Mouse (Mus musculus) midbrain, embryonic 15.5 days (tissue): ENCODE measurements around the gene Mybbp1a. TPM values are rescaled to one million over a fixed set of nuclear protein-coding genes. Genes with fewer than 3 reads are reported as not detected.
A peak's percentile ranks its signal among the peaks of the same experiment; 100 is the strongest.
"Not testable (repeated sequence)": the region's sequence is repeated elsewhere in the genome, so short reads cannot be mapped to it uniquely, and the experiment has no call there.

Source experiments
- ATAC-seq: fragments of 200-750 bp; cut with Nextera tagmentation; replicated peaks from 2 replicates; pipeline ENCODE4 v1.8.0; 2017; ENCODE audit warnings: moderate TSS enrichment
- H3K27ac ChIP-seq: fragments of 300-500 bp; sonication (generic); 2 replicates; pipeline ENCODE4 v1.5.1; 2015; ENCODE audit warnings: mild to moderate bottlenecking, inconsistent platforms
- H3K27me3 ChIP-seq: fragments of 300-500 bp; sonication (generic); replicated peaks from 2 replicates; pipeline ENCODE4 v1.6.1; 2015; ENCODE audit warnings: inconsistent platforms
- H3K36me3 ChIP-seq: fragments of 300-500 bp; sonication (generic); replicated peaks from 2 replicates; pipeline ENCODE4 v1.6.1; 2015; ENCODE audit warnings: inconsistent platforms
- H3K4me1 ChIP-seq: fragments of 300-500 bp; sonication (generic); 2 replicates; pipeline ENCODE4 v1.6.1; 2015; ENCODE audit warnings: inconsistent platforms
- H3K4me2 ChIP-seq: fragments of 300-500 bp; sonication (generic); 2 replicates; pipeline ENCODE4 v1.6.1; 2015; ENCODE audit warnings: inconsistent platforms, mild to moderate bottlenecking, moderate library complexity
- H3K4me3 ChIP-seq: fragments of 300-500 bp; sonication (generic); 2 replicates; pipeline ENCODE4 v1.5.1; 2015; ENCODE audit warnings: mild to moderate bottlenecking, inconsistent platforms
- H3K9ac ChIP-seq: fragments of 300-500 bp; sonication (generic); 2 replicates; pipeline ENCODE4 v1.6.1; 2015; ENCODE audit warnings: mild to moderate bottlenecking, inconsistent platforms
- H3K9me3 ChIP-seq: fragments of 300-500 bp; sonication (generic); 2 replicates; pipeline ENCODE4 v1.6.1; 2016; ENCODE audit warnings: inconsistent platforms
- WGBS: fragments of 180-500 bp; shearing (Covaris S2); methylation state at CpG from one replicate; pipeline ENCODE4 v1.1.7; 2015; ENCODE audit warnings: mixed read lengths; 5-methylcytosine and 5-hydroxymethylcytosine counted together
- polyA plus RNA-seq: library from polyadenylated mRNA; unstranded; fragments of >200 nt; fragmentation: Nextera tagmentation; extraction: Ambion mirVana; gene quantifications from 2 replicates; pipeline ENCODE4 v1.2.1, GENCODE M21; 2015

Gene Mybbp1a
- polyA plus RNA-seq, 1 experiment from 2014 or later, result 67.5 TPM

GRCm38 (mm10) chr11:72416666-72417065, 24.5 kb upstream of the Mybbp1a start:
- Histone ChIP-seq H3K4me2 (no peak overlapping the region), H3K27me3 (peaks cover 9% of the 10 kb centered on the region), H3K36me3 (no peaks in the 10 kb centered on the region), H3K9ac (no peak overlapping the region), H3K4me1 (peaks cover 7% of the 10 kb centered on the region), H3K9me3 (no peaks in the 10 kb centered on the region), H3K27ac (no peak overlapping the region), H3K4me3 (no peak overlapping the region)
- 89% methylated on average over 5 of the region's 5 CpGs for WGBS
- ATAC-seq, result no peak

GRCm38 (mm10) chr11:72417376-72417775, 23.8 kb upstream of the Mybbp1a start:
- Histone ChIP-seq H3K27ac (no peak overlapping the region), H3K9ac (no peak overlapping the region), H3K4me1 (peaks cover 4% of the 10 kb centered on the region; the same call in 1 of the 2 replicates), H3K9me3 (no peaks in the 10 kb centered on the region), H3K4me2 (no peak overlapping the region), H3K36me3 (no peaks in the 10 kb centered on the region), H3K27me3 (peaks cover 9% of the 10 kb centered on the region), H3K4me3 (no peak overlapping the region)
- WGBS, result 9% methylated on average over 4 of the region's 4 CpGs
- ATAC-seq, result no peak

GRCm38 (mm10) chr11:72418227-72418626, 22.9 kb upstream of the Mybbp1a start:
- peaks cover 4% of the 10 kb centered on the region; the same call in 1 of the 2 replicates for H3K4me1 ChIP-seq
- H3K9ac ChIP-seq, result no peak overlapping the region
- no peak overlapping the region for H3K27ac ChIP-seq
- no peaks in the 10 kb centered on the region for H3K9me3 ChIP-seq
- no peak for ATAC-seq
- no peak overlapping the region for H3K4me3 ChIP-seq
- H3K36me3 ChIP-seq, result no peaks in the 10 kb centered on the region
- WGBS, result 36% methylated on average over 8 of the region's 8 CpGs
- H3K4me2 ChIP-seq, result no peak overlapping the region
- peaks cover 2% of the 10 kb centered on the region for H3K27me3 ChIP-seq

- Histone ChIP-seq H3K9ac (no peak overlapping the region), H3K4me2 (no peak overlapping the region), H3K27me3 (no peaks in the 10 kb centered on the region), H3K27ac (no peak overlapping the region), H3K9me3 (no peaks in the 10 kb centered on the region), H3K36me3 (no peaks in the 10 kb centered on the region), H3K4me3 (no peak overlapping the region), H3K4me1 (peaks cover 4% of the 10 kb centered on the region; the same call in 1 of the 2 replicates)
- ATAC-seq, result no peak
- 95% methylated on average over 6 of the region's 6 CpGs for WGBS
Measured at GRCm38 (mm10) chr11:72419006-72419405, 22.1 kb upstream of the Mybbp1a start.

- peaks cover 4% of the 10 kb centered on the region; the same call in 1 of the 2 replicates for H3K4me1 ChIP-seq
- no peak overlapping the region for H3K9ac ChIP-seq
- H3K27me3 ChIP-seq, result no peaks in the 10 kb centered on the region
- H3K27ac ChIP-seq, result no peak overlapping the region
- no peak overlapping the region for H3K4me2 ChIP-seq
- H3K9me3 ChIP-seq, result no peaks in the 10 kb centered on the region
- no peaks in the 10 kb centered on the region for H3K36me3 ChIP-seq
- no peak for ATAC-seq
- no peak overlapping the region for H3K4me3 ChIP-seq
- WGBS, result 84% methylated on average over 6 of the region's 6 CpGs
Measured at GRCm38 (mm10) chr11:72420460-72421122, 20.6 kb upstream of the Mybbp1a start.

GRCm38 (mm10) chr11:72421518-72422278, 19.5 kb upstream of the Mybbp1a start:
- H3K4me2 ChIP-seq, result no peak overlapping the region
- H3K9ac ChIP-seq, result no peak overlapping the region
- 94% methylated on average over 11 of the region's 11 CpGs for WGBS
- H3K27ac ChIP-seq, result no peak overlapping the region
- H3K4me3 ChIP-seq, result no peak overlapping the region
- no peak for ATAC-seq
- no peaks in the 10 kb centered on the region for H3K9me3 ChIP-seq
- H3K27me3 ChIP-seq, result no peaks in the 10 kb centered on the region
- peaks cover 4% of the 10 kb centered on the region; the same call in 1 of the 2 replicates for H3K4me1 ChIP-seq
- H3K36me3 ChIP-seq, result no peaks in the 10 kb centered on the region

- Histone ChIP-seq H3K4me2 (no peak overlapping the region), H3K27me3 (no peaks in the 10 kb centered on the region), H3K4me3 (no peak overlapping the region), H3K9me3 (no peaks in the 10 kb centered on the region), H3K4me1 (no peaks in the 10 kb centered on the region), H3K36me3 (no peaks in the 10 kb centered on the region), H3K9ac (no peak overlapping the region), H3K27ac (no peak overlapping the region)
- ATAC-seq, result no peak
- WGBS, result 94% methylated on average over 4 of the region's 4 CpGs
Measured at GRCm38 (mm10) chr11:72423686-72424085, 17.5 kb upstream of the Mybbp1a start.

- ATAC-seq, result no peak
- Histone ChIP-seq H3K27me3 (no peaks in the 10 kb centered on the region), H3K9ac (no peak overlapping the region), H3K4me1 (no peaks in the 10 kb centered on the region), H3K4me3 (no peak overlapping the region), H3K27ac (no peak overlapping the region), H3K4me2 (no peak overlapping the region), H3K9me3 (no peaks in the 10 kb centered on the region), H3K36me3 (no peaks in the 10 kb centered on the region)
Measured at GRCm38 (mm10) chr11:72425201-72425600, 16.0 kb upstream of the Mybbp1a start.

GRCm38 (mm10) chr11:72426884-72427283, 14.3 kb upstream of the Mybbp1a start:
- no peak for ATAC-seq
- no peaks in the 10 kb centered on the region for H3K27me3 ChIP-seq

GRCm38 (mm10) chr11:72428694-72429093, 12.5 kb upstream of the Mybbp1a start:
- WGBS, result 2% methylated on average over 5 of the region's 5 CpGs
- no peak overlapping the region for H3K9ac ChIP-seq
- H3K4me1 ChIP-seq, result no peaks in the 10 kb centered on the region
- H3K27ac ChIP-seq, result no peak overlapping the region
- H3K4me2 ChIP-seq, result no peak overlapping the region
- no peaks in the 10 kb centered on the region for H3K36me3 ChIP-seq
- H3K9me3 ChIP-seq, result no peaks in the 10 kb centered on the region
- ATAC-seq, result no peak
- H3K4me3 ChIP-seq, result no peak overlapping the region
- H3K27me3 ChIP-seq, result no peaks in the 10 kb centered on the region

More at GRCm38 (mm10) chr11:72426884-72427283, 14.3 kb upstream of the Mybbp1a start:
- no peaks in the 10 kb centered on the region for H3K9me3 ChIP-seq
- no peaks in the 10 kb centered on the region for H3K4me1 ChIP-seq
- no peaks in the 10 kb centered on the region for H3K36me3 ChIP-seq
- H3K9ac ChIP-seq, result no peak overlapping the region
- no peak overlapping the region for H3K4me2 ChIP-seq
- no peak overlapping the region for H3K27ac ChIP-seq
- no peak overlapping the region for H3K4me3 ChIP-seq

- no peaks in the 10 kb centered on the region for H3K4me1 ChIP-seq
- no peaks in the 10 kb centered on the region for H3K27me3 ChIP-seq
- peak overlapping the region; percentile 22; the same call in 1 of the 2 replicates for H3K4me2 ChIP-seq
- peak; percentile 42; the same call in 1 of the 2 replicates for ATAC-seq
- H3K4me3 ChIP-seq, result no peak overlapping the region
- WGBS, result 47% methylated on average over 7 of the region's 7 CpGs
- no peak overlapping the region for H3K9ac ChIP-seq
- H3K9me3 ChIP-seq, result no peaks in the 10 kb centered on the region
- H3K27ac ChIP-seq, result no peak overlapping the region
- no peaks in the 10 kb centered on the region for H3K36me3 ChIP-seq
Measured at GRCm38 (mm10) chr11:72429288-72429690, 11.9 kb upstream of the Mybbp1a start.

- 60% methylated on average over 9 of the region's 9 CpGs for WGBS
- not testable (repeated sequence) for H3K27ac ChIP-seq, H3K4me1 ChIP-seq, H3K4me2 ChIP-seq, H3K4me3 ChIP-seq, ATAC-seq, H3K36me3 ChIP-seq, H3K9me3 ChIP-seq, H3K27me3 ChIP-seq, H3K9ac ChIP-seq
Measured at GRCm38 (mm10) chr11:72430311-72431068, 10.7 kb upstream of the Mybbp1a start.
